Mouse (Mus musculus): ENCODE data around the gene Ube2f. TPM values are rescaled to one million over a fixed set of nuclear protein-coding genes. Genes with fewer than 3 reads are reported as not detected.

The Ube2f gene
- polyA plus RNA-seq, 1 experiment from 2014 or later: 70.3 TPM

DNA sequence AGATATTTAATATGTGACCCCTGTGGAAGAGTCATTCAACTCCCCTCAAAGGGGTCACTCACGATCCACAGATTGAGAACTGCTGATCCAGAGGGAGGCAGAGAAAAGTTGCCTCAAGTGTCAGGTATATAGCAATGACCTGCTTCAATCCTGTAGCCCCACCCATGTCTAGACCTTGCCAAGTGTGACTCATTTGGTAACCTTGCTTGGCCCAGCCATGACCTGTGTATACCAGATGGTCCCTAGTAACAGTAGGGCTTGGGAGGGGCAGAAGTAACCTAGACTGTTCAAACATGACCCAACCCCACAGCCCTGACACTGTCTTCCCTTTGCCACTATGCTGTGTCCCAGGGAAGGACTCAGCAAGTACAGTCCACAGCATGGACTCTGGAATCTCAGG, 9.4 kb upstream of the Ube2f start:
- Histone ChIP-seq H3K9ac (replicated peaks) (no peak overlapping the region), H3K27ac (replicated peaks) (no peak overlapping the region), H3K9me3 (no peaks in the 10 kb centered on the region), H3K4me1 (no peaks in the 10 kb centered on the region), H3K4me2 (replicated peaks) (no peak overlapping the region), H3K36me3 (no peaks in the 10 kb centered on the region), H3K4me3 (no peak overlapping the region), H3K27me3 (no peaks in the 10 kb centered on the region)
- 85% methylated on average over 1 of the region's 1 CpGs for WGBS
- no peak for ATAC-seq (replicated peaks)

DNA sequence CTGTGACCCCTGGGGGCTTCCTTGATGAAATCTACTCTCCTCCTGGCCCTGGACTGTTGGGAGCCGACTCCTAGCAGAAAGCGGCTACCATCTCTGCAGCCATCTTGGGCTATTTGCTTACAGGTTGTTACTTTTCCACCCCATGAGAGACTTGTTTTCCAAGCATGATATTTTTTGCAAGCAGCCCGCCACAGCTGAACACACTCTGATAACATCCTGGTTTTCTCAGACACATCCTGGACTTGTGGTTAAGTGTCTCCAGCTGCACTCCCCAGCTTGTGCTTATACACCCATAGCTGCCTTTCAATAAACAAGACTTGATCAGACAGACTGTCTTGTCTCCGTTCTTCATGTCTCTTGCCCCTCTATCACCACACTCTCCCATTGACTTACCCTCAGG, 8.9 kb upstream of the Ube2f start:
- H3K4me1 ChIP-seq: no peaks in the 10 kb centered on the region
- no peaks in the 10 kb centered on the region for H3K27me3 ChIP-seq
- H3K36me3 ChIP-seq: no peaks in the 10 kb centered on the region
- H3K27ac ChIP-seq (replicated peaks): no peak overlapping the region
- no peak overlapping the region for H3K9ac ChIP-seq (replicated peaks)
- H3K4me3 ChIP-seq: no peak overlapping the region
- no peak overlapping the region for H3K4me2 ChIP-seq (replicated peaks)
- H3K9me3 ChIP-seq: no peaks in the 10 kb centered on the region
- ATAC-seq (replicated peaks): no peak
- 83% methylated on average over 4 of the region's 4 CpGs for WGBS

DNA sequence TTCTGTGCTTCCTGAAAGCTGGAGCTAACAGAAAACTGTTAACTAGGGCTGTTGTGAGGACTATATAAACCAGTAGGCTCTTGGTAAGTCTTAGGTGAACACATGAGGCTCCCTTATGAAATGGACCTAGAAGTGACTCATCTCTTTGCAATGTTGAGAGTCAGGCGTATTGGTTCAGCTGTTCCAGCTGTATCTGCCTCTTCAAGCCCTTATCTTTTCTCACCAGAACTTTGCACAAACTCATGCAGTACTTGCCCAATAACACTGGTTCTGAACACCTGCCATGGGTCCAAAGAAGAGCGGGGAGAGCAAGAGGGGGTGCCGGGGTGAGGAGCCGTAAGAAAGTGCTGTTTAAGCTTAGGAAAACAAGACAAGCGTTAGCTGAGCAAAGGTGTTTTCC, 1.9 kb upstream of the Ube2f start:
- ATAC-seq (replicated peaks): no peak
- no peaks in the 10 kb centered on the region for H3K36me3 ChIP-seq
- H3K27me3 ChIP-seq: no peaks in the 10 kb centered on the region
- WGBS: 94% methylated on average over 5 of the region's 5 CpGs
- H3K9me3 ChIP-seq: no peaks in the 10 kb centered on the region
- no peak overlapping the region for H3K4me2 ChIP-seq (replicated peaks)
- no peak overlapping the region for H3K4me3 ChIP-seq
- H3K4me1 ChIP-seq: peaks cover 27% of the 10 kb centered on the region
- H3K9ac ChIP-seq (replicated peaks): no peak overlapping the region
- no peak overlapping the region for H3K27ac ChIP-seq (replicated peaks)

DNA sequence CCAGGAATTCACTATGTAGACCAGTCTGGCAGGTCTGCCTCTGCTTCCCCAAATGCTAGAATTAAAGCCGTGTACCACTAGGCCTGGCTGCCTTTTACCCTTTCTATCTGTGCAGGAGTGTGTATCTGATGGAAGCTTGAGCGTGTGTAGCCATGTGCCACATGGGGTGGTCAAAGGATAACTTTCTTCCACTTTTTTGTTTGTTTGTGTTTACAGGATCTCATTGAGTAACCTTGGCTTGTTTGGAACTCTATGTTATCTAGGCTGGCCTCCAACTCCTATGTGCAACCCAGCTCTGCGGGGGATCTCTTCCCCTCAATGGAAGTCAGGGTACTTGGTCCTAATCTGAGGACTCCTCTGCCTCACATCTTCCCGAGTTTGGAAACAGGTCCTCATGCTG, 1.1 kb upstream of the Ube2f start:
- 50% methylated on average over 4 of the region's 4 CpGs for WGBS
- Histone ChIP-seq H3K4me1 (peaks cover 27% of the 10 kb centered on the region), H3K4me3 (no peak overlapping the region), H3K27ac (replicated peaks) (no peak overlapping the region), H3K36me3 (no peaks in the 10 kb centered on the region), H3K9me3 (no peaks in the 10 kb centered on the region), H3K27me3 (no peaks in the 10 kb centered on the region), H3K4me2 (replicated peaks) (no peak overlapping the region), H3K9ac (replicated peaks) (no peak overlapping the region)
- no peak for ATAC-seq (replicated peaks)

DNA sequence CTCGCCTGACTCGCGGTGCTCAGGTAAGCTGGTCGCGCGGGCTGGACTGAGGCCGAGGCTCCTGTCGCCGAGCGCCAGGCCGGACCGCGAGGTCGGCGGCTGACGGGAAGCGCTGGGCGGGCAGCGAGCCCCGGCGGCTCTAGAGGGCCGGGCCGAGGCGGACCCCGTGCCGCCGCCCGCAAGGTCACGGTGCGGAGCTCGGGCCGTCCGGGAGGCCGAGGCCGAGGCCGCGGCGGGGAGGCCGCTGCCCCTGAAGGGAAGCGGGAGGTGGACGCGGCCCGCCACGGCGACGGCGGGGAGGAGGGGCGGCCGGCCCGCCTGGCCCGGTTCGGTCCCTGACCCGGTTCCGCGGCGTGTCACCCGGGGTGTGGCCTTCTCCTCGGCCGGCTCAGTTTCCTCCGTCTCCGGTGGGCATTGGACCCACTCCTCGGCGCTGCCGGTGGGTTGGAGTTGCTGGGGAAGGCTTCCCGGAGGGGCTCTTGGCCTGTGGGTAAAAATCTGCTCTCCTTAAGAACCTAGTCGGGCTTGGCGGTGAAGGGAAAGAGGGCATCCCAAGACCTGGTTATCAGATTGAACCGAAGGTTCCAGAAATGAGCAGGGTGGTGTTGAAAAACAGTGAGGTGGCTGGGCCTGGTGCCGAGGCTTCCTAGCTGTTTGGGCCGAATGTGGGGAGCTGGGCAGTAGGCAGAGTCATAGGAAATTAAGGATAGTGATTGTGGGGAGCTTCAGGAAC, 477 bp downstream of the Ube2f start:
- Histone ChIP-seq H3K9me3 (no peaks in the 10 kb centered on the region), H3K36me3 (0 out of 2 replicates have a peak, but pooled peaks cover 3% of the 10 kb centered on the region), H3K9ac (replicated peaks) (peak overlapping the region; percentile 96), H3K4me3 (peak overlapping the region; percentile 93), H3K27ac (replicated peaks) (peak overlapping the region; percentile 82), H3K27me3 (no peaks in the 10 kb centered on the region), H3K4me2 (replicated peaks) (peak overlapping the region; percentile 86), H3K4me1 (peaks cover 27% of the 10 kb centered on the region)
- WGBS: under 1% methylated on average over 68 of the region's 70 CpGs
- no peak; the same call in 1 of the 2 replicates for ATAC-seq (replicated peaks)

DNA sequence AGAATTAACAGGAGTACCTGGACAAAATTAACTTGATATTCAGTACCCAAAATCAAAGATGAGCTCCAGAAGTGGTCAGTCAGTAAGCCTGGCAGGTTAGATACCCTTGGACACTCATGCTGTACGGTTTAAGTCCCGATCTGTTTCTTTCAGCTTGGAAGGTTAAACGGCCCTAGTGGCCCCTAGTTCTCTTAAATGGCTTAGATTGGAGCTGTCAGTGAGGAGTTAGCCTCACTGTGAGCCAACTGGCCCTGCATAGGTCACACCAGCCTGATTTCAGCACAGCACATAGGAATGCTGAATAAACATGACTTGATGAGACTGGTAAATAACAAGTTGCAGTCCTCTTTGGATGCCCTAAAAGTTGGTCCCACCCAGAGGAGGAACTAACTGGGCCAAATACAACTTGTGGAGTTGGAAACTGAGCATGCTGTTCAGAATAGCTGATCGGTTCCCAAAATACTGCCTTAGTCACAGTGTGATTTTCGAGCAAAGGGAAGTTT, 1.1 kb downstream of the Ube2f start:
- peak overlapping the region; percentile 93 for H3K4me3 ChIP-seq
- no peaks in the 10 kb centered on the region for H3K27me3 ChIP-seq
- no peak overlapping the region for H3K27ac ChIP-seq (replicated peaks)
- H3K9ac ChIP-seq (replicated peaks): peak overlapping the region; percentile 96
- peak overlapping the region; percentile 86 for H3K4me2 ChIP-seq (replicated peaks)
- H3K4me1 ChIP-seq: peaks cover 27% of the 10 kb centered on the region
- WGBS: 57% methylated on average over 5 of the region's 5 CpGs
- no peak for ATAC-seq (replicated peaks)
- 0 out of 2 replicates have a peak, but pooled peaks cover 3% of the 10 kb centered on the region for H3K36me3 ChIP-seq
- no peaks in the 10 kb centered on the region for H3K9me3 ChIP-seq

DNA sequence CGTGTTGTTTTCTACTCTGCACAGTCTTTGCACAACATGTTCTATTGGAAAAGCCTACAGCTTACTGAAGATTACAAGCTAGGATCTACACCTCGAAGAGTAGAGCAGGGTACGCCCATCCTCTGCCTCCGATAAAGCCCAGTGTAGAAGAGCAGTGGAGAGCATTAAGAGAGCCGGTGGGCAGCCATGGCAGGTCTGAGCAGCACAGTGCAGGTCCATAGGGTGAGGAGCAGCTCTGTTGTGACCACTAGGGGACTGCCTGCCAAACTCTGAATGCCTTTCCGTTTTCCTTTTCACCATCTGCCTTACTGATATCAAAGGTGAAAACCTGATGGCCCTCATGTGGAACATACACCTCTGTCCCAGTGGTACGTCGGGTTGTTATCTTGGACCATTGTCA, 1.8 kb downstream of the Ube2f start:
- H3K9ac ChIP-seq (replicated peaks): no peak overlapping the region
- no peaks in the 10 kb centered on the region for H3K27me3 ChIP-seq
- peaks cover 27% of the 10 kb centered on the region for H3K4me1 ChIP-seq
- no peak overlapping the region for H3K4me3 ChIP-seq
- WGBS: 60% methylated on average over 8 of the region's 8 CpGs
- ATAC-seq (replicated peaks): no peak
- H3K27ac ChIP-seq (replicated peaks): no peak overlapping the region
- H3K4me2 ChIP-seq (replicated peaks): no peak overlapping the region
- no peaks in the 10 kb centered on the region for H3K9me3 ChIP-seq
- 0 out of 2 replicates have a peak, but pooled peaks cover 3% of the 10 kb centered on the region for H3K36me3 ChIP-seq

DNA sequence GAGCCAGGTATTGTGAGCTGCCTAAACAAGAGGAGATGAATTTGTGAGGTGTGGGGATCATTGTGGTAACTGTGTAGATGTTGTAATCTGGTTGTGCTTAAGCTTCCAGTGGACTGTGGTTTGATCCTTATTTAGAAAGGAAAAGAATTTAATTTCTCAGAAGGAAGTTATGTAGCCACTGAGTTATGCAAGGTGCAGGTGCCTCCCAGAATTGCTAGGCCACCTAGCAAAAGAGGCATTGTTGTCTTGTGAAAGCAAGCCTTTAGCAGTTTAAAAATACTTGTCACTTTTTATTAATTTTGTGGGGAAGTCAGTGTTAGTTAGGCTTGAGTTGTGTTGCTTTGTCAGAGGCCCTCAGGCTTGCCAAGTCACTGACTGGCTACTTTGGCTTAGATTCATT, 7.8 kb downstream of the Ube2f start:
- no peaks in the 10 kb centered on the region for H3K4me1 ChIP-seq
- H3K27ac ChIP-seq (replicated peaks): no peak overlapping the region
- no peak overlapping the region for H3K4me3 ChIP-seq
- H3K9ac ChIP-seq (replicated peaks): no peak overlapping the region
- no peak overlapping the region for H3K4me2 ChIP-seq (replicated peaks)
- ATAC-seq (replicated peaks): no peak
- no peaks in the 10 kb centered on the region for H3K9me3 ChIP-seq
- H3K27me3 ChIP-seq: no peaks in the 10 kb centered on the region
- 0 out of 2 replicates have a peak, but pooled peaks cover 3% of the 10 kb centered on the region for H3K36me3 ChIP-seq

DNA sequence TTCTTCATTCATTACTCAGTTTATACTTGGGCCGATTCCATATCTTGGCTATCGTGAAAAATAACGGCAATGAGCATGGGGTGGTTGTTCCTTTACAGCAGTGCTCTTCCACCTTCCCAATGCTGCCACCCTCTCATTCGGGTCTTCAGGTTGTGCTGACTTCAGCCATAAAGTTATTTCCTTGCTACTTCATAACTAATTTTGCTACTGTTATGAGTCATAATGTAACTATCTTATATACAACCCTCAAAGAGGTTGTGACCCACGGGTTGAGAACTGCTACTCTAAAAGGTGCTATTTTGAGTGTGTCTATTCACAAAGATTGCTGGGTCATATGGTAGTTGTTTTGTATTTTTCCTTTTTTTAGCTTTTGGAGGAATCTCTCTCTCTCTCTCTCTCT, 9.7 kb downstream of the Ube2f start:
- H3K9ac ChIP-seq (replicated peaks): no peak overlapping the region
- no peak for ATAC-seq (replicated peaks)
- H3K9me3 ChIP-seq: no peaks in the 10 kb centered on the region
- H3K4me1 ChIP-seq: no peaks in the 10 kb centered on the region
- WGBS: 91% methylated on average over 5 of the region's 5 CpGs
- no peak overlapping the region for H3K4me2 ChIP-seq (replicated peaks)
- no peak overlapping the region for H3K4me3 ChIP-seq
- no peaks in the 10 kb centered on the region for H3K27me3 ChIP-seq
- no peak overlapping the region for H3K27ac ChIP-seq (replicated peaks)
- peaks cover 3% of the 10 kb centered on the region; the same call in 1 of the 2 replicates for H3K36me3 ChIP-seq

DNA sequence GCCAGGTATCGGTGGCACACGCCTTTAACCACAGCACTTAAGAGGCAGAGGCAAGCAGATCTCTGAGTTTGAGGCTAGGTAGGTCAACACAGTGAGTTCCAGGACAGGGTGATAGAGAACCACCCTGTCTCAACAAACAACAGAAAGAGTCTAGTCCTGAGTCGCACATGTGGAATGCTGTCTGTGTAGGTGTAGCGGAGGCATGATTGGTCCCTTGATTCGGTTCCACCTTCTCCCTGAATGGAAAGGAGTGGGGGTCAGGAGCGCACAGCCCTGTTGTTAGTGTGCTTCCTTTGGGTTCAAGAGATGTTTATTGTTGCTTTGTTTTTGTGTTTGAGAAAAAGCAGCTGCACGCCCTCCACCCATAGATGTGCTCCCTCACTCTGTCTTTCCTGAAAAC, 12.4 kb downstream of the Ube2f start:
- no peaks in the 10 kb centered on the region for H3K27me3 ChIP-seq
- WGBS: 88% methylated on average over 7 of the region's 7 CpGs
- no peak overlapping the region for H3K4me3 ChIP-seq
- peaks cover 14% of the 10 kb centered on the region for H3K36me3 ChIP-seq
- H3K9me3 ChIP-seq: no peaks in the 10 kb centered on the region
- no peaks in the 10 kb centered on the region for H3K4me1 ChIP-seq
- no peak for ATAC-seq (replicated peaks)
- H3K9ac ChIP-seq (replicated peaks): no peak overlapping the region
- H3K27ac ChIP-seq (replicated peaks): no peak overlapping the region
- no peak overlapping the region for H3K4me2 ChIP-seq (replicated peaks)

DNA sequence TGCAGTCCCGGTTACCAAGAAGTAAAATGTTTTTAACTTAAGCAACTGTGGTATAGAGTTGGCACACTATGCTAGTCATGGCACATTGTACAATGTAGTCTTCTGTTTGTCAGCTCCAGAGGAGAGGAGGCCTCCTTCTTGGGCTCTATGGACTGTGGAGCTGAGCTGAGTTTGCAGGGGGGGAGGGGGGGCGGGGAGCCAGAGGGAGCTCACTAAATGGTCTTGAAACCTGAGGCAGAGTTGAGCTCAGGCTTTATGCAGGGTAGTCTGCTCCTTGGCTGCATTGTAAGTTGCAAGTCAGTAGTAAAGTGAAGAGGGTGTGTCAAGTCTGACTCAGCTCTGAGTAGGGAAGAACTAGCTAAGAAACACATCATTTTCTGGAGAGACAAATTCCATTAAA, 22.2 kb downstream of the Ube2f start:
- WGBS: 80% methylated on average over 2 of the region's 2 CpGs

DNA sequence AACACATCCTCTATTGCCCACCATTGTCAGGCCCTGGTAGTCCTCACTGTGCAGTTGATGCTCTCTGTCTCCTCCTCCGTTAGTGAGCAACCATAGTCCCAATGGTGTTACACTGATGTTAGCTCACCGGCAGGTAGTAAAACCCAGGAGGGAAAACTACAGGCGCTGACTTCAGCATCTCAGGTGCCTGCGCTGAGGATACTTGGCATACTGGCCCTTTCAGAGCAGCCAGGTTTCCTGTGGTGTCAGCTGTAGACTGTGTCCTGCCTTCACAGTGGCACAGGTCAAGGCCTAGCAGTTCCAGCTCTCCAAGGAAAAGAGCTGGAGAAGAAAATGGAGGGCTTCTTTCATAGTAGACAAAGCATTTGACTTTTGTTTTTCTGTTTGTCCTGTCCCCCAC, 26.5 kb downstream of the Ube2f start:
- no peak for ATAC-seq (replicated peaks)
- no peak overlapping the region for H3K9ac ChIP-seq (replicated peaks)
- no peak overlapping the region for H3K4me2 ChIP-seq (replicated peaks)
- H3K27me3 ChIP-seq: no peaks in the 10 kb centered on the region
- no peaks in the 10 kb centered on the region for H3K9me3 ChIP-seq
- peaks cover 39% of the 10 kb centered on the region for H3K36me3 ChIP-seq
- H3K4me1 ChIP-seq: no peaks in the 10 kb centered on the region
- H3K27ac ChIP-seq (replicated peaks): no peak overlapping the region
- 93% methylated on average over 4 of the region's 4 CpGs for WGBS
- no peak overlapping the region for H3K4me3 ChIP-seq

More for the DNA sequence above, 22.2 kb downstream of the Ube2f start:
- no peaks in the 10 kb centered on the region for H3K4me1 ChIP-seq
- H3K9me3 ChIP-seq: no peaks in the 10 kb centered on the region
- H3K27ac ChIP-seq (replicated peaks): no peak overlapping the region
- H3K36me3 ChIP-seq: peaks cover 15% of the 10 kb centered on the region
- no peak overlapping the region for H3K9ac ChIP-seq (replicated peaks)
- no peak for ATAC-seq (replicated peaks)
- no peaks in the 10 kb centered on the region for H3K27me3 ChIP-seq
- no peak overlapping the region for H3K4me2 ChIP-seq (replicated peaks)
- H3K4me3 ChIP-seq: no peak overlapping the region

DNA sequence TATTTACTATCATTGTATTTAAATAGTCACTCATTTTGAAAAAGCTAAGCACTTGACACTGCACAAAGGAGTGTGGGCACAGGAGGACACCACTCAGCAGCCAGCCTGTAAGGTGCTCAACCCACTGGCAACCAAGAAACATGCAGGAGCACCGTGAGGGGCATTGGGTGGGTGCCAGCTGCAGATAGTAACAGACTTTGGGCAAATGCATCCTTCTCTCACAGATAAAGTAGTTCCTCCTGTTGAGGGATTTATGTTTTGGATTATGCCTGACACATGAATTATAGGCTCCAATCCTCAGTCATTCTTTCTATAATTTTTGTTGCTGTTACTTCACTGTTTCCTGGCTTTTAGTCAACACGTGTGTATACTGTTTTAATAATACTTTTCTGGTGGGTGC, 27.4 kb downstream of the Ube2f start:
- no peak for ATAC-seq (replicated peaks)
- 86% methylated on average over 2 of the region's 2 CpGs for WGBS
- no peaks in the 10 kb centered on the region for H3K9me3 ChIP-seq
- no peaks in the 10 kb centered on the region for H3K27me3 ChIP-seq
- no peaks in the 10 kb centered on the region for H3K4me1 ChIP-seq
- no peak overlapping the region for H3K4me2 ChIP-seq (replicated peaks)
- H3K9ac ChIP-seq (replicated peaks): no peak overlapping the region
- no peak overlapping the region for H3K4me3 ChIP-seq
- H3K27ac ChIP-seq (replicated peaks): no peak overlapping the region
- H3K36me3 ChIP-seq: peaks cover 39% of the 10 kb centered on the region
